Mouse (Mus musculus) gastrocnemius, adult 18-20 months (tissue): ENCODE measurements around the gene Urb1. TPM values are rescaled to one million over a fixed set of nuclear protein-coding genes. Genes with fewer than 3 reads are reported as not detected.
"Not testable (repeated sequence)": the region's sequence is repeated elsewhere in the genome, so short reads cannot be mapped to it uniquely, and the experiment has no call there.

Experiments used
- DNase-seq: peaks from one replicate; pipeline ENCODE4 v3.0.0; 2021; ENCODE audit warnings: low spot score
- total RNA-seq, 2 experiments: library from RNA; stranded (reverse); gene quantifications; 2 replicates each; pipeline ENCODE4 v1.2.3; 2021

Gene Urb1
- total RNA-seq, 2 experiments from 2014 or later, result 5.1 to 5.2 TPM

DNA sequence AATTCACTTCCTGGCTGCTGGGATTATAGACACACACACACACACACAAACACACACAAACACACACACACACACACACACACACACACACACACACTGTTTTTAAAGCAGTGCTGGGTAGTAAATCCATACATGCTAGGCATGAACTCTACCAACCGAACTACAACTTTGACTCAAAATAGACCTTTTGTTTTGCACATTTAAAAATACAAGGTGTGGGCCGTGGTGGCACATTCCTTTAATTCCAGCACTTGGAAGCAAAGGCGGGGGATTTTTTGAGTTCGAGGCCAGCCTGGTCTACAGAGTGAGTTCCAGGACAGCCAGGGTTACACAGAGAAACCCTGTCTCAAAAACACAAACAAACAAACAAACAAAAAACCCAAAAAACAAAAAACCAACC lies 13.8 kb upstream of the Urb1 start:
- DNase-seq, result not testable (repeated sequence)

GRCm38 (mm10) chr16:90822981-90823380 lies 12.8 kb upstream of the Urb1 start:
- peak; percentile 56 for DNase-seq

GRCm38 (mm10) chr16:90822284-90822935 lies 12.2 kb upstream of the Urb1 start:
- no peak for DNase-seq

DNA sequence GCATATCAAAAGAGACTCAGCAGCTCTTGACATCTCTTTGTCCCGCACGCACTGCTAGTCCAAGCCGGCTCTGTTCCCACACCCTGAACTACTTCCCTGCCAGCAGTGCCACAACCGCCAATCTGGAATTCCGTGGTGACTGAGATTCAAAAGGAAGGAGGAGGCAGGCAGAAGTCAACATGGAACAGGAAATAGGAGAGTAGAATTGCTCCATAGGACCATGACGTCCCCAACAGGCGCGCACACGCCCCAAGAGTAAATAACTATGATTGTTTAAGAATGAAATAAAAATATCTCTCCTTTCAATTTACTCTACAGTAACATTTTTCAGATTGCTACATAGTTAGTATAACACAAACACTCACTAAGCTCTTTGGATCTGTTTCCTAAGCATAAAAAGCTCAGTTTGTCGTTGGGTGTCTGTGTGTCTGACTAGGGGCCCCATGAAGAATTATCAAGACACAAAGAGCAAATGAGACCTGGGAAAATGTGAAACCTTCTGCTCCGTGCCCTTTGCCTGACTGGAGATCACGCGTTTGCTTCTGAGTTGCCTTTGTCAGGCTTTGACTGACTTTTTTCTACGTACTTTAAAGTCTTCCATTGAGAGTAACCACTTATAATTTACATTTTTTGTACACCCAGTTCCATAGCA lies 11.0 kb upstream of the Urb1 start:
- DNase-seq, result no peak

- DNase-seq, result no peak
Measured at GRCm38 (mm10) chr16:90820326-90820725, 10.1 kb upstream of the Urb1 start.

GRCm38 (mm10) chr16:90812086-90812485 lies 1.9 kb upstream of the Urb1 start:
- no peak for DNase-seq

DNA sequence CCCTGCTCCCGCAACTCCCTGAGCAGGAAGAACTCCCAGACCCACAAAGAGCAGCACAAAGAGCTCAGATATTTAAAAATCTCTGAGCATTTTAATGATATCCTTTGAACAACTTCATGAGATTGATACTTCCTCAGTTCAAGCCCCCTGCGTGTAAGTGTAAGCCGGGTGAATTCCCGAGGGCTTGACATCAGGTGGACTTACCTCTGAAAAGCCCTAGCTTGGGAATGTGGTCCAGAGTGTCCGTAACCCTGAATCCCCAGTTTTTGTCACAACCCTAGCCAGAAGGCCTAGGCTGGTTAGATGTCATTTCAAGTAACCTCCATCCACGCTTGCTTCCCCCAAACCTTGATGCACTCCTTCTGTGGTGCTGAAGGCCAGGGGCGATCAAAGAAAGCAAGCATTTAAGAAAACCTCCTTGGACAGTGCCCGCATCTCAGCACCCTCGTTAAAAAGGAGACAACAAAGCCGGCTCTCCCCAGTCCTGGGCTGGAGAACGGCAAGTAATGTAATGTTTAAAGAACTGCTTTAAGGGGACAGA lies 573 bp upstream of the Urb1 start:
- DNase-seq, result no peak

- DNase-seq, result no peak
Measured at GRCm38 (mm10) chr16:90804466-90804865, 5.7 kb downstream of the Urb1 start.

DNA sequence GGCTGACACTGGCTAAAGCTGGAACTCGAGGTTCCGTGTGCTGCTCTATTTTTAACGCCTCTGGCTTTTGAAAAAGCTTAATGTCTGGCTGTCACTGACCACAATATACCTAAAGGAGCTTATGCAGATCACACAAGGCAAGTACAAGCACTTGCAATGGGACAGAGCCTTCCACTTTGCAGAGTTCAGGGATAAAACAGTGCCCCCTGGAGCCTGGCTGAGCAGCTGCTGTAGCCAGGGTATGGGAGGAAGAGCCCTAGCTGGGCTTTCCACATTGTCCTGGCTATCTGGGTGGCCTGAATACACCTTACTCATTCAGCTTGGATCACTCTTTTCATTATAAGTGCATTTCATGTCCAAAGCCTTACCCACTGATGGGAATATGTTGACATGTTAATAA lies 8.3 kb downstream of the Urb1 start:
- no peak for DNase-seq

DNA sequence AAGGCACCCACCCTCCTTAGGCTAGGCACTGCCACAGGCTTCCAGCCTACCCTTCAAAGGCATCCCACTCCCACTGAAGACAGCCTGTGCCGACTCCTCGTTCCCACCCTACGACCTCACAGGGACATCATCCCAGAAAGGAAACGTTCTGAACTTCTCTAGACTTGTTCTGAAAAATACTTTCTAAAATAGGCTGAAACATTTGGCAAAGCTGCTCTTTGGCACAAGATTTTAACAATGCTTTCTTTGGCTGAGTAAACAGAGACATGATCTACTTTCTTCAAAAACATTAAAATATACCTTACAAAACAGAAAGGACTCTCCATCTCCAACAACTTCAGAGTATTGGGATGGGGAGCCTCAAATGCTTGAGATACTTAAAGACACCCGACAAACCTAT lies 9.0 kb downstream of the Urb1 start:
- DNase-seq, result no peak

DNA sequence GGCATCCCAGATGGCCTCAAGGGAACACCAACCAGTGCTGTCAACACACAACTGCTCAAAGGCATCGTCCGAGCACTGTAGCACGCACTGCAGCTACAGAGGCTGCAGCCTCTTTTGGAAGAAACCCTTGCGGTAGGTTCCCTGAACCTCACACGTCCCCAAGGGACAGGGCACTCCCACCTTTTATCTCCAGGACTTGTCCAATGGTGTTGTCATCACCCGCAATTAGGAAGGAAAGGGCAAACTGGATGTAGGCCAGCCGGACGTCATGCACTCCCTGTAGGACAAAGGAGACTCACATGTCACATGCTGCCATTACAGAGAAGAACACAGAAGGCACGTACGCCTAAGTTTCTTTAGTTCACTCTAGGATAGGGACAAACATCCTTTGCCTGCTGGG lies 10.4 kb downstream of the Urb1 start:
- no peak for DNase-seq

GRCm38 (mm10) chr16:90798848-90799247 lies 11.4 kb downstream of the Urb1 start:
- DNase-seq, result no peak

- no peak for DNase-seq
Measured at GRCm38 (mm10) chr16:90798446-90798845, 11.8 kb downstream of the Urb1 start.

DNA sequence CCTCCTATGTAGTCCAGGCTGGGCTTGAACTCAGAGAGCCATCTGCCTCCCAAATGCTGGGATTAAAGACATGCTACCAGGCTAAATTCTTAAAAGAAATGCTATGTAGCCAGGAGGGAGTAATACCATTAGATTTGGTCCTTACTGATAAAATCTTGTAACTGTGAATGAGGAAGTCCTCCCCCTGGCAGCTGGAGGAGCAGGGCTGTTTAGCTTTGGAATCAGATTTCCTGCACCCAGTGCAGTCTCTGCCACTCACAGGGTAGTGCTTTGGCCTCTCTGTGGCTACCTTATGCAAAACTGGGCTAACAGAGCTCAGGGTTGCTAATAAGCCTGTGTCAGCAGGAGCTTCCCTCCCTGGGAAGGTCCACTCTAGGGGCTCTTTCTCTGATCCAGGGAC lies 15.5 kb downstream of the Urb1 start:
- no peak for DNase-seq

GRCm38 (mm10) chr16:90792500-90792899 lies 17.7 kb downstream of the Urb1 start:
- DNase-seq, result peak; percentile 12

GRCm38 (mm10) chr16:90792066-90792465 lies 18.1 kb downstream of the Urb1 start:
- DNase-seq, result no peak

GRCm38 (mm10) chr16:90790946-90791345 lies 19.3 kb downstream of the Urb1 start:
- no peak for DNase-seq

DNA sequence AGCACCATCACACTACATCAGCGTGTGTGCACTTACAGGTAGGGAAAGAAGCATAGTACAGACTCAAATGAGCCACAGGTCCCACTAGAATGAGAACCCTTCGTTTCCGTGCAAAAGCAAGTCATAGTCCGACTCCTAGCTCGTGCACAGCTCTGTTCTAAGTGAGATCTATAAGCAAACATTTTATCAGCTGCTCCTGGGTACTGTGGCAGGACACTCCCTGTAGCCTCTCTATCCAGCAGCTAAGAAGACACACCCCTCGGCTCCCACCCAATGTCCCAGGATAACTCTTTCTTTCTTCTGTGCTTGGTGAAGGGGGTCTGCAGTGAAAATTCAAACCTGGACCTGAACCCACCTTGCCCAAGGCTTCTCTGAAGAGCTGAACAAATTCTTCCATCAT lies 21.6 kb downstream of the Urb1 start:
- DNase-seq, result no peak

DNA sequence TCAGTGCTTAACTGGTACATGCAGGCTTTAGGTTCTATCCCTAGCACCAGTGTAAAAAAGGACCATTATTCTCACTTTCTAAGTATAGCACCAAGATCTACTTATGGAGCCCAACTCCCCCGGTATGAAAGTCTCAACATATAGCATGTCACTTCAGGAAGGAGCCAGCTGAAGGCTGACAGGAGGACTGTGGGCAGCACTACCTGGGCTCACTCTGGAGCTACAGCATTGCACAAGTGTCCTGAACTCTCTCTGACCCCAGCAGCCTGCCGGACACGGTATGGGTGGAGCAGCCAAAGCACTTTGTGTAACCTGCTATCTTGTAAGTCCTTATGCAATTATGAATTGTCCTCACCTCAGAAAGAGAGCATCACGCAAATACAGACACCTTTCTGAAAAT lies 25.0 kb downstream of the Urb1 start:
- no peak for DNase-seq

GRCm38 (mm10) chr16:90783302-90783701 lies 26.9 kb downstream of the Urb1 start:
- DNase-seq, result no peak

DNA sequence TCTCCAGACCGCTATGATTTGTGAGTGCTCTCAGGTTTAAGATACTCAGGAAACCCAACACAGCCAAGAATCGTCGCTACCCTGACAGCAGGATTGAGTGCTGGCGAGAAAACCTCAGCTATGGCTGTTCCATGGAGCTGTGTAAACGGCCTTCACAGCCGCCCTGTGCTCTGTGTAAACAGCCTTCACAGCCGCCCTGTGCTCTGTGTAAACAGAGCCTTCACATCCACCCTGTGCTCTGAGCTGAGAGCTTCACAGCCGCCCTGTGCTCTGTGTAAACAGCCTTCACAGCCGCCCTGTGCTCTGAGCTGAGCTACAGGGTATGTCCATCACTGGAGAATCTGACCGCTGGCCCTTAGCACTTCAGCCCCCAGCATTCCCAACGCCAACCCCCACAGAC lies 30.4 kb downstream of the Urb1 start:
- DNase-seq, result no peak

- no peak for DNase-seq
Measured at GRCm38 (mm10) chr16:90775946-90776520, 34.2 kb downstream of the Urb1 start.

DNA sequence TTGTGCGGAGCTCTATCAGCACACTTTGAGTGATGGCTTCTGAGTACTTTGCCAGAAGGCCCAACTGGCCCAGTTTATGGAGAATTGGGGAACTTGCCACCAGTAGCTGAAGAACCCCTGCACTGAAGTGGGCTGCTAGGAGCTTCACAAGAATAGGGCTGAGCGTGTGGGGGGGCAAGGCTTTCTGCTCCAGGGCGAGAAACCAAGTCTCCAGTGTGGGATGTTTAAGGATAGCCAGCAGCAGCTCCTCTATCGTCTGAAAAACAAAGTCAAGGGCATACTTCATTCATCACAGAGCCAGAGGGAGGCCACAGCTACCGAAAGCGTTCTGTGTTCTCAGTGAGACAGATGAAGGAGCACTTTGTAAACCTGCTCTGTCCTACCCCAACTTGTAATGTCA lies 35.6 kb downstream of the Urb1 start:
- DNase-seq, result no peak
